Mouse (Mus musculus): ENCODE results near the gene Gpr152.
"Not testable (repeated sequence)": the region's sequence is repeated elsewhere in the genome, so short reads cannot be mapped to it uniquely, and the experiment has no call there.

The Gpr152 gene

GRCm38 (mm10) chr19:4131075-4131474 lies 8.5 kb upstream of the Gpr152 start:
- DNase-seq (ENCODE audit: low spot score), result no peak

GRCm38 (mm10) chr19:4131768-4132167 lies 7.8 kb upstream of the Gpr152 start:
- no peak for DNase-seq (ENCODE audit: low spot score)

- DNase-seq (ENCODE audit: low spot score), result no peak
Observed at GRCm38 (mm10) chr19:4134354-4134753, 5.2 kb upstream of the Gpr152 start.

- not testable (repeated sequence) for DNase-seq (ENCODE audit: low spot score)
Observed at GRCm38 (mm10) chr19:4135229-4135962, 4.2 kb upstream of the Gpr152 start.

- DNase-seq (ENCODE audit: low spot score), result not testable (repeated sequence)
Observed at GRCm38 (mm10) chr19:4135963-4136345, 3.6 kb upstream of the Gpr152 start.

- no peak for DNase-seq (ENCODE audit: low spot score)
Observed at GRCm38 (mm10) chr19:4136463-4136862, 3.1 kb upstream of the Gpr152 start.

GRCm38 (mm10) chr19:4137913-4138312 lies 1.7 kb upstream of the Gpr152 start:
- DNase-seq (ENCODE audit: low spot score), result no peak

- no peak for DNase-seq (ENCODE audit: low spot score)
Observed at GRCm38 (mm10) chr19:4140147-4140546, 560 bp downstream of the Gpr152 start.

- no peak for DNase-seq (ENCODE audit: low spot score)
Observed at GRCm38 (mm10) chr19:4142416-4143173, 3.0 kb downstream of the Gpr152 start.

GRCm38 (mm10) chr19:4143759-4144268 lies 4.2 kb downstream of the Gpr152 start, which contains the start of gene Cabp4:
Gene Cabp4, minus strand, starts transcription at chr19:4144033.
- no peak for DNase-seq (ENCODE audit: low spot score)

- DNase-seq (ENCODE audit: low spot score), result no peak
Observed at GRCm38 (mm10) chr19:4144550-4145498, 5.2 kb downstream of the Gpr152 start.

GRCm38 (mm10) chr19:4145936-4146335 lies 6.3 kb downstream of the Gpr152 start:
- DNase-seq (ENCODE audit: low spot score), result no peak

GRCm38 (mm10) chr19:4146366-4147021 lies 6.9 kb downstream of the Gpr152 start:
- DNase-seq (ENCODE audit: low spot score), result no peak

- no peak for DNase-seq (ENCODE audit: low spot score)
Observed at GRCm38 (mm10) chr19:4147022-4147405, 7.4 kb downstream of the Gpr152 start.

GRCm38 (mm10) chr19:4147782-4148490 lies 8.3 kb downstream of the Gpr152 start:
- DNase-seq (ENCODE audit: low spot score), result no peak

- DNase-seq (ENCODE audit: low spot score), result peak; percentile 99
Observed at GRCm38 (mm10) chr19:4148491-4148806, 8.9 kb downstream of the Gpr152 start, which contains the start of gene Coro1b. Gene Coro1b, plus strand, starts transcription at chr19:4148619.

- no peak for DNase-seq (ENCODE audit: low spot score)
Observed at GRCm38 (mm10) chr19:4148819-4149218, 9.2 kb downstream of the Gpr152 start.

- no peak for DNase-seq (ENCODE audit: low spot score)
Observed at GRCm38 (mm10) chr19:4149283-4149682, 9.7 kb downstream of the Gpr152 start.

GRCm38 (mm10) chr19:4149764-4150461 lies 10.3 kb downstream of the Gpr152 start:
- no peak for DNase-seq (ENCODE audit: low spot score)
